Comparison of ENCODE assay signal across 8 mouse cellular contexts in the genomic region with DNA sequence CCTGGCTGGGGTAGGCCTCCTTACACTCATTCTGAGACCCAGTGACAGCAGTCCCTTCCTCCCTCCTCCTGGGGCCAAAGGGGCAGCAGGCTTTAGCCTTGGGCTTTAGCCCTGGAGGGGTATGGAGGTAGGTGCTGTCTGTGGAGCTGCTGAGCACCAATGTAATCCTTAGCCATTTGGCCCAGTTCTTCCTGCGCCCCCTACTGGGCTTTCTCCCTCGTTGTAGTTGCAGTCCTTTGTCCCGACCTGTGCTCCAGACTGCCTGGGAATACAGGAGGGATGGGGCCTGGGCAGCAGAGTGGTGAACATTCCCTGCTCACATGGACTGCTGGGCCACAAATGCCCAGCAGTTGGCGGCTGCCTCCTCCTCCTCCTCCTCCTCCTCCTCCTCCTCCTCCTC. TPM values are rescaled to one million over a fixed set of nuclear protein-coding genes. Genes with fewer than 3 reads are reported as not detected.
DNase-seq lines count a peak whose midpoint lies in the region; ATAC-seq and TF ChIP-seq lines count a peak whose summit lies in the region.

No protein-coding gene starts in this region.

- peak; percentile 77 for TF ChIP-seq CTCF in liver, postnatal 0 days (IDR thresholded peaks at IDR 0.05; ENCODE audit: low read depth)

- H3K27me3 ChIP-seq in kidney, embryonic 15.5 days = 0 out of 2 replicates have a peak, but pooled peaks cover 9% of the 10 kb centered on the region
- H3K27me3 ChIP-seq in liver, postnatal 0 days (ENCODE audit: insufficient read depth, low read length) = no peaks in the 10 kb centered on the region

- 0 out of 2 replicates have a peak, but pooled peaks have one; percentile 27 for ATAC-seq in granulocyte monocyte progenitor cell, adult 5-6 weeks (replicated peaks; ENCODE audit: poor library complexity, severe bottlenecking)
- ATAC-seq in kidney, embryonic 15.5 days (replicated peaks; ENCODE audit: low FRiP score) = peak; percentile 34
- ATAC-seq in liver, postnatal 0 days = peak; percentile 18; the same call in 1 of the 2 replicates
- ATAC-seq in erythroblast, adult 5-6 weeks (replicated peaks; ENCODE audit: low FRiP score, poor library complexity, severe bottlenecking) = no peak

- H3K27ac ChIP-seq in kidney, embryonic 15.5 days = no peak overlapping the region
- H3K27ac ChIP-seq in liver, postnatal 0 days (ENCODE audit: low read depth) = no peak overlapping the region

- H3K36me3 ChIP-seq in kidney, embryonic 15.5 days = peaks cover 82% of the 10 kb centered on the region
- peaks cover 34% of the 10 kb centered on the region for H3K36me3 ChIP-seq in liver, postnatal 0 days (replicated peaks; ENCODE audit: insufficient read depth, low read length)

- DNase-seq in 416B (ENCODE audit: low read depth) (peak; percentile 42), R1 (ENCODE audit: low read depth, low spot score) (peak; percentile 92)
- peak; percentile 78 to 87 for DNase-seq in cerebellum, postnatal 14 days
- DNase-seq in liver, postnatal 0 days = peak; percentile 78
- peak; percentile 60 for DNase-seq in ovary, postnatal 36 days (ENCODE audit: low spot score)

- H3K9ac ChIP-seq in kidney, embryonic 15.5 days = no peak overlapping the region
- no peak overlapping the region for H3K9ac ChIP-seq in liver, postnatal 0 days (replicated peaks)

- no peak for TF ChIP-seq EP300 in liver, postnatal 0 days (IDR thresholded peaks at IDR 0.05; ENCODE audit: low read depth)

- H3K4me2 ChIP-seq in kidney, embryonic 15.5 days = no peak overlapping the region
- no peak overlapping the region for H3K4me2 ChIP-seq in liver, postnatal 0 days (ENCODE audit: low read depth, low read length)

- H3K4me3 ChIP-seq in kidney, embryonic 15.5 days (replicated peaks) = no peak overlapping the region
- no peak overlapping the region for H3K4me3 ChIP-seq in liver, postnatal 0 days (ENCODE audit: low read depth, low read length)

- WGBS in kidney, embryonic 15.5 days = 4% methylated on average over 4 of the region's 4 CpGs
- WGBS in liver, postnatal 0 days (ENCODE audit: insufficient replicate concordance) = 4% methylated on average over 3 of the region's 4 CpGs

- H3K9me3 ChIP-seq in kidney, embryonic 15.5 days (replicated peaks) = no peaks in the 10 kb centered on the region
- H3K9me3 ChIP-seq in liver, postnatal 0 days (ENCODE audit: low read length) = no peaks in the 10 kb centered on the region

- H3K4me1 ChIP-seq in kidney, embryonic 15.5 days = peaks cover 50% of the 10 kb centered on the region
- 0 out of 2 replicates have a peak, but pooled peaks cover 3% of the 10 kb centered on the region for H3K4me1 ChIP-seq in liver, postnatal 0 days (ENCODE audit: insufficient read depth)

RNA-seq across cellular contexts. Expression of gene Agap3, which starts 29.7 kb away (rescaled TPM):
- total RNA-seq in granulocyte monocyte progenitor cell, adult 5-6 weeks (2014; fragmentation: Nextera tagmentation) = 21.5 and 26.8 TPM in 2 replicates
- 19.4 and 31.8 TPM in 2 replicates for total RNA-seq in granulocyte monocyte progenitor cell, adult 5-6 weeks (2017)
- polyA plus RNA-seq in kidney, embryonic 15.5 days (2015; fragmentation: Nextera tagmentation; extraction: Ambion mirVana) = 18.8 and 21.0 TPM in 2 replicates
- polyA plus RNA-seq in liver, postnatal 0 days (2015; fragmentation: Nextera tagmentation; extraction: Ambion mirVana) = 8.3 and 9.1 TPM in 2 replicates
- 1.0 and 3.5 TPM in 2 replicates for total RNA-seq in erythroblast, adult 5-6 weeks (2015; ENCODE audit: low replicate concordance)
- 10.5 and 14.5 TPM in 2 replicates for total RNA-seq in erythroblast, adult 5-6 weeks (2017; ENCODE audit: low replicate concordance)

RNA-seq across cellular contexts. Expression of gene Tmub1, which starts 34.0 kb away (rescaled TPM):
- 6.4 and 18.7 TPM in 2 replicates for total RNA-seq in granulocyte monocyte progenitor cell, adult 5-6 weeks (2014; fragmentation: Nextera tagmentation)
- total RNA-seq in granulocyte monocyte progenitor cell, adult 5-6 weeks (2017) = 8.8 and 11.1 TPM in 2 replicates
- 25.2 and 26.5 TPM in 2 replicates for polyA plus RNA-seq in kidney, embryonic 15.5 days (2015; fragmentation: Nextera tagmentation; extraction: Ambion mirVana)
- polyA plus RNA-seq in liver, postnatal 0 days (2015; fragmentation: Nextera tagmentation; extraction: Ambion mirVana) = 5.2 and 5.5 TPM in 2 replicates
- total RNA-seq in erythroblast, adult 5-6 weeks (2015; ENCODE audit: low replicate concordance) = 2.9 and 3.7 TPM in 2 replicates
- total RNA-seq in erythroblast, adult 5-6 weeks (2017; ENCODE audit: low replicate concordance) = 2.0 and 4.3 TPM in 2 replicates

RNA-seq across cellular contexts. Expression of gene Fastk, which starts 36.6 kb away (rescaled TPM):
- 53.8 and 75.7 TPM in 2 replicates for total RNA-seq in granulocyte monocyte progenitor cell, adult 5-6 weeks (2014; fragmentation: Nextera tagmentation)
- 15.9 and 23.3 TPM in 2 replicates for total RNA-seq in granulocyte monocyte progenitor cell, adult 5-6 weeks (2017)
- 116 and 125 TPM in 2 replicates for polyA plus RNA-seq in kidney, embryonic 15.5 days (2015; fragmentation: Nextera tagmentation; extraction: Ambion mirVana)
- polyA plus RNA-seq in liver, postnatal 0 days (2015; fragmentation: Nextera tagmentation; extraction: Ambion mirVana) = 40.6 and 46.9 TPM in 2 replicates
- 9.2 and 25.1 TPM in 2 replicates for total RNA-seq in erythroblast, adult 5-6 weeks (2015; ENCODE audit: low replicate concordance)
- total RNA-seq in erythroblast, adult 5-6 weeks (2017; ENCODE audit: low replicate concordance) = 4.3 and 9.1 TPM in 2 replicates

RNA-seq across cellular contexts. Expression of gene Gbx1, which starts 45.4 kb away (rescaled TPM):
- total RNA-seq in granulocyte monocyte progenitor cell, adult 5-6 weeks (2014; fragmentation: Nextera tagmentation) = not detected in 2 replicates
- not detected in 2 replicates for total RNA-seq in granulocyte monocyte progenitor cell, adult 5-6 weeks (2017)
- 0.04 and 0.10 TPM in 2 replicates for polyA plus RNA-seq in kidney, embryonic 15.5 days (2015; fragmentation: Nextera tagmentation; extraction: Ambion mirVana)
- not detected in 2 replicates for polyA plus RNA-seq in liver, postnatal 0 days (2015; fragmentation: Nextera tagmentation; extraction: Ambion mirVana)
- not detected in 2 replicates for total RNA-seq in erythroblast, adult 5-6 weeks (2015; ENCODE audit: low replicate concordance)
- not detected in 2 replicates for total RNA-seq in erythroblast, adult 5-6 weeks (2017; ENCODE audit: low replicate concordance)

RNA-seq across cellular contexts. Expression of gene Slc4a2, which starts 58.0 kb away (rescaled TPM):
- total RNA-seq in granulocyte monocyte progenitor cell, adult 5-6 weeks (2014; fragmentation: Nextera tagmentation) = 20.9 and 28.9 TPM in 2 replicates
- 13.5 and 29.3 TPM in 2 replicates for total RNA-seq in granulocyte monocyte progenitor cell, adult 5-6 weeks (2017)
- 42.3 and 42.7 TPM in 2 replicates for polyA plus RNA-seq in kidney, embryonic 15.5 days (2015; fragmentation: Nextera tagmentation; extraction: Ambion mirVana)
- polyA plus RNA-seq in liver, postnatal 0 days (2015; fragmentation: Nextera tagmentation; extraction: Ambion mirVana) = 7.5 and 8.3 TPM in 2 replicates
- 1.7 and 16.1 TPM in 2 replicates for total RNA-seq in erythroblast, adult 5-6 weeks (2015; ENCODE audit: low replicate concordance)
- 6.3 and 15.9 TPM in 2 replicates for total RNA-seq in erythroblast, adult 5-6 weeks (2017; ENCODE audit: low replicate concordance)

Comparison
In these comparisons a context has a peak if more than half of its experiments do, and no peak if none do; other contexts are left out.
1. DNase-seq: peak in every context shown above with its lines; median percentile 92 in R1; 82 in cerebellum, postnatal 14 days; 78 in liver, postnatal 0 days; 60 in ovary, postnatal 36 days; 42 in 416B.